ENCODE assay signal across 2 mouse cellular contexts in genomic region chr11:69955618-69956017, GRCm38 (mm10). TPM values are rescaled to one million over a fixed set of nuclear protein-coding genes. Genes with fewer than 3 reads are reported as not detected.
"Had no signal": no experiment of that assay in that cellular context is flagged by ENCODE, and none has a peak within 500 bp of the region (broad histone marks: within the 10 kb centered on the region; RNA-seq: fewer than 3 reads in every experiment).

No protein-coding gene starts in this region.

RNA-seq across cellular contexts. Expression of gene Cldn7, which starts 9.0 kb away (rescaled TPM):
- polyA plus RNA-seq: midbrain, embryonic 14.5 days; myocyte had no signal
